Mouse (Mus musculus) midbrain, embryonic 14.5 days (tissue): Measurements from ENCODE around the gene A930004D18Rik. TPM values are rescaled to one million over a fixed set of nuclear protein-coding genes. Genes with fewer than 3 reads are reported as not detected.
A peak's percentile ranks its signal among the peaks of the same experiment; 100 is the strongest.

Experiments used
- ATAC-seq: fragments of 200-750 bp; cut with Nextera tagmentation; 2 replicates; pipeline ENCODE4 v1.8.0; 2017; ENCODE audit warnings: moderate number of reproducible peaks, moderate library complexity; ENCODE audit not compliant: low FRiP score, low TSS enrichment
- DNase-seq: peaks from one replicate; pipeline ENCODE4 v3.0.0-alpha.2; 2015
- H3K27ac ChIP-seq: fragments of 300-500 bp; sonication (generic); replicated peaks from 2 replicates; pipeline ENCODE4 v1.5.1; 2014; ENCODE audit warnings: mild to moderate bottlenecking, low read depth, low read length, moderate library complexity
- H3K27me3 ChIP-seq: fragments of 300-500 bp; sonication (generic); 2 replicates; pipeline ENCODE4 v1.6.1; 2014; ENCODE audit warnings: low read length, control low read depth, mixed read lengths; ENCODE audit not compliant: control insufficient read depth, insufficient read depth
- H3K36me3 ChIP-seq: fragments of 300-500 bp; sonication (generic); 2 replicates; pipeline ENCODE4 v1.6.1; 2014; ENCODE audit warnings: low read length, control low read depth; ENCODE audit not compliant: control insufficient read depth, insufficient read depth
- H3K4me1 ChIP-seq: fragments of 300-500 bp; sonication (generic); 2 replicates; pipeline ENCODE4 v1.6.1; 2014; ENCODE audit warnings: mild to moderate bottlenecking, antibody characterized with exemption, low read length, control low read depth; ENCODE audit not compliant: control insufficient read depth, insufficient read depth
- H3K4me2 ChIP-seq: fragments of 300-500 bp; sonication (generic); 2 replicates; pipeline ENCODE4 v1.6.1; 2014; ENCODE audit warnings: mild to moderate bottlenecking, low read length, moderate library complexity
- H3K4me3 ChIP-seq: fragments of 300-500 bp; sonication (generic); replicated peaks from 2 replicates; pipeline ENCODE4 v1.5.1; 2014; ENCODE audit warnings: low read depth, low read length
- H3K9ac ChIP-seq: fragments of 300-500 bp; sonication (generic); replicated peaks from 2 replicates; pipeline ENCODE4 v1.6.1; 2014; ENCODE audit warnings: mild to moderate bottlenecking, low read length, moderate library complexity
- H3K9me3 ChIP-seq: fragments of 300-500 bp; sonication (generic); 2 replicates; pipeline ENCODE4 v1.6.1; 2016; ENCODE audit warnings: low read length, control low read depth, mixed read lengths; ENCODE audit not compliant: control insufficient read depth
- WGBS: fragments of 180-500 bp; shearing (Covaris S2); extraction: QIAGEN DNeasy Blood & Tissue Kit; methylation state at CpG from one replicate; pipeline ENCODE4 v1.1.7; 2014; 5-methylcytosine and 5-hydroxymethylcytosine counted together
- polyA plus RNA-seq: library from polyadenylated mRNA; unstranded; fragments of >200 nt; fragmentation: Nextera tagmentation; extraction: Ambion mirVana; gene quantifications from 2 replicates; pipeline ENCODE4 v1.2.1, GENCODE M21; 2014

Gene A930004D18Rik
- polyA plus RNA-seq, 1 experiment from 2014 or later, result 9.2 TPM

- no peak overlapping the region for H3K4me3 ChIP-seq
- 23% methylated on average over 5 of the region's 5 CpGs for WGBS
- no peak overlapping the region for H3K27ac ChIP-seq
- peaks cover 52% of the 10 kb centered on the region for H3K4me1 ChIP-seq
- H3K36me3 ChIP-seq, result no peaks in the 10 kb centered on the region
- DNase-seq (peak; percentile 56), ATAC-seq (no peak)
- H3K9me3 ChIP-seq, result no peaks in the 10 kb centered on the region
- peak overlapping the region; percentile 78 for H3K4me2 ChIP-seq
- H3K27me3 ChIP-seq, result no peaks in the 10 kb centered on the region
- H3K9ac ChIP-seq, result peak overlapping the region; percentile 10; the same call in 1 of the 2 replicates
These were observed 5.0 kb downstream of the A930004D18Rik start for GRCm38 (mm10) chr2:18032538-18032895.

GRCm38 (mm10) chr2:18031831-18032537, 5.6 kb downstream of the A930004D18Rik start:
- peak overlapping the region; percentile 39 for H3K4me3 ChIP-seq
- H3K27me3 ChIP-seq, result no peaks in the 10 kb centered on the region
- peaks cover 52% of the 10 kb centered on the region for H3K4me1 ChIP-seq
- H3K36me3 ChIP-seq, result no peaks in the 10 kb centered on the region
- peak; percentile 83 for DNase-seq
- ATAC-seq, result no peak
- H3K9ac ChIP-seq, result peak overlapping the region; percentile 73
- H3K27ac ChIP-seq, result peak overlapping the region; percentile 52; the same call in 1 of the 2 replicates
- H3K9me3 ChIP-seq, result no peaks in the 10 kb centered on the region
- peak overlapping the region; percentile 78 for H3K4me2 ChIP-seq
- WGBS, result 2% methylated on average over 34 of the region's 34 CpGs

GRCm38 (mm10) chr2:18031271-18031821, 6.2 kb downstream of the A930004D18Rik start:
- Histone ChIP-seq H3K9ac (peak overlapping the region; percentile 73), H3K27ac (peak overlapping the region; percentile 52; the same call in 1 of the 2 replicates), H3K4me2 (peak overlapping the region; percentile 78), H3K36me3 (no peaks in the 10 kb centered on the region), H3K4me3 (peak overlapping the region; percentile 39), H3K27me3 (no peaks in the 10 kb centered on the region), H3K4me1 (peaks cover 56% of the 10 kb centered on the region), H3K9me3 (no peaks in the 10 kb centered on the region)
- 2% methylated on average over 26 of the region's 26 CpGs for WGBS
- DNase-seq (peak; percentile 79), ATAC-seq (no peak)

GRCm38 (mm10) chr2:18030581-18030980, 7.0 kb downstream of the A930004D18Rik start:
- Histone ChIP-seq H3K27ac (no peak overlapping the region), H3K4me1 (peaks cover 58% of the 10 kb centered on the region), H3K36me3 (no peaks in the 10 kb centered on the region), H3K9me3 (no peaks in the 10 kb centered on the region), H3K27me3 (no peaks in the 10 kb centered on the region), H3K4me3 (no peak overlapping the region; the same call in 1 of the 2 replicates), H3K9ac (0 out of 2 replicates have a peak overlapping the region, but pooled peaks have one; percentile 73), H3K4me2 (peak overlapping the region; percentile 78)
- 12% methylated on average over 8 of the region's 8 CpGs for WGBS
- DNase-seq (peak; percentile 79), ATAC-seq (no peak)

- H3K4me1 ChIP-seq, result peaks cover 55% of the 10 kb centered on the region
- no peak overlapping the region; the same call in 1 of the 2 replicates for H3K9ac ChIP-seq
- no peaks in the 10 kb centered on the region for H3K9me3 ChIP-seq
- ATAC-seq (no peak), DNase-seq (peak; percentile 55)
- no peaks in the 10 kb centered on the region for H3K27me3 ChIP-seq
- H3K27ac ChIP-seq, result no peak overlapping the region
- 26% methylated on average over 7 of the region's 7 CpGs for WGBS
- H3K4me3 ChIP-seq, result no peak overlapping the region
- no peaks in the 10 kb centered on the region for H3K36me3 ChIP-seq
- peak overlapping the region; percentile 78 for H3K4me2 ChIP-seq
These were observed 7.9 kb downstream of the A930004D18Rik start for GRCm38 (mm10) chr2:18029656-18030055.

GRCm38 (mm10) chr2:18028140-18029021, 9.2 kb downstream of the A930004D18Rik start:
- WGBS, result under 1% methylated on average over 61 of the region's 61 CpGs
- peak overlapping the region; percentile 78 for H3K4me2 ChIP-seq
- no peaks in the 10 kb centered on the region for H3K27me3 ChIP-seq
- H3K9ac ChIP-seq, result peak overlapping the region; percentile 89
- peak; percentile 91 for DNase-seq
- H3K36me3 ChIP-seq, result no peaks in the 10 kb centered on the region
- ATAC-seq, result peak; percentile 63
- H3K27ac ChIP-seq, result peak overlapping the region; percentile 98
- H3K4me1 ChIP-seq, result peaks cover 42% of the 10 kb centered on the region
- peak overlapping the region; percentile 61 for H3K4me3 ChIP-seq
- H3K9me3 ChIP-seq, result no peaks in the 10 kb centered on the region

- 1% methylated on average over 43 of the region's 44 CpGs for WGBS
These were observed 9.9 kb downstream of the A930004D18Rik start for GRCm38 (mm10) chr2:18027448-18028139.

More at GRCm38 (mm10) chr2:18027448-18028139, 9.9 kb downstream of the A930004D18Rik start:
- Histone ChIP-seq H3K27me3 (no peaks in the 10 kb centered on the region), H3K4me2 (peak overlapping the region; percentile 78), H3K9ac (peak overlapping the region; percentile 89), H3K4me3 (peak overlapping the region; percentile 61), H3K27ac (peak overlapping the region; percentile 98), H3K36me3 (no peaks in the 10 kb centered on the region), H3K4me1 (peaks cover 34% of the 10 kb centered on the region), H3K9me3 (no peaks in the 10 kb centered on the region)
- DNase-seq (peak; percentile 98), ATAC-seq (peak; percentile 85)
